Mouse (Mus musculus) MEL (cell line): ENCODE results near the gene Frmpd4. TPM values are rescaled to one million over a fixed set of nuclear protein-coding genes. Genes with fewer than 3 reads are reported as not detected.
A peak's percentile ranks its signal among the peaks of the same experiment; 100 is the strongest.

Experiments used
- DNase-seq: peaks from one replicate; pipeline ENCODE4 v3.0.0; 2011; ENCODE audit warnings: low read depth, low spot score
- H3K27ac ChIP-seq: 2 replicates; pipeline ENCODE4 v1.5.1; 2012; ENCODE audit warnings: low read depth, mild to moderate bottlenecking, control low read depth, low read length, moderate library complexity; ENCODE audit not compliant: control insufficient read depth
- H3K27me3 ChIP-seq, 2 experiments: fragments of 150-350 bp in 1 of 2; sonication (generic) in 1 of 2; 2 replicates each; pipeline ENCODE4 v1.6.1; 2012; ENCODE audit warnings: low read length in 2 of 2, mild to moderate bottlenecking in 2 of 2, improper control_type of control experiment in 1 of 2, moderate library complexity in 1 of 2; ENCODE audit not compliant: insufficient read depth in 2 of 2, control insufficient read depth in 1 of 2
- H3K36me3 ChIP-seq, 2 experiments: 2 replicates each; pipeline ENCODE4 v1.6.1; 2012 to 2014; ENCODE audit warnings: low read length in 2 of 2, improper control_type of control experiment in 1 of 2, inconsistent platforms in 1 of 2, mild to moderate bottlenecking in 1 of 2; ENCODE audit not compliant: insufficient read depth in 2 of 2, control insufficient read depth in 1 of 2
- H3K4me1 ChIP-seq, 2 experiments: fragments of 150-350 bp in 1 of 2; sonication (generic) in 1 of 2; 2 replicates each; pipeline ENCODE4 v1.6.1; 2012; ENCODE audit warnings: low read length in 2 of 2, improper control_type of control experiment in 1 of 2, mild to moderate bottlenecking in 1 of 2; ENCODE audit not compliant: insufficient read depth in 2 of 2, control insufficient read depth in 1 of 2
- H3K4me3 ChIP-seq, 2 experiments: fragments of 150-350 bp in 1 of 2; sonication (generic) in 1 of 2; 2 replicates each; pipeline ENCODE4 v1.5.1; 2012; ENCODE audit warnings: low read depth in 2 of 2, low read length in 2 of 2, mild to moderate bottlenecking in 2 of 2, moderate library complexity in 2 of 2, control low read depth in 1 of 2, improper control_type of control experiment in 1 of 2; ENCODE audit not compliant: control insufficient read depth in 1 of 2, insufficient read depth in 1 of 2
- H3K79me2 ChIP-seq: 2 replicates; pipeline ENCODE4 v1.6.1; 2012; ENCODE audit warnings: mild to moderate bottlenecking, low read length, moderate library complexity; ENCODE audit not compliant: control insufficient read depth, poor library complexity, insufficient read depth
- H3K9ac ChIP-seq: 2 replicates; pipeline ENCODE4 v1.6.1; 2012; ENCODE audit warnings: low read depth, mild to moderate bottlenecking, control low read depth, low read length, moderate library complexity; ENCODE audit not compliant: control insufficient read depth, poor library complexity, severe bottlenecking
- H3K9me3 ChIP-seq: fragments of 150-350 bp; sonication (generic); replicated peaks from 2 replicates; pipeline ENCODE4 v1.6.1; 2012; ENCODE audit warnings: mild to moderate bottlenecking, low read length, improper control_type of control experiment, moderate library complexity; ENCODE audit not compliant: insufficient read depth
- CHD1 ChIP-seq: IDR thresholded peaks from 2 replicates; pipeline ENCODE4 v1.6.1; 2012; ENCODE audit warnings: low read depth, mild to moderate bottlenecking, inconsistent platforms, low read length, improper control_type of control experiment
- CHD2 ChIP-seq: IDR thresholded peaks from 2 replicates; pipeline ENCODE4 v1.6.1; 2011; ENCODE audit warnings: low read length, improper control_type of control experiment
- CTCF ChIP-seq, 3 experiments: IDR thresholded peaks in 2 of 3; conservative IDR thresholded peaks in 1 of 3; 2 replicates each; pipeline ENCODE4 v1.5.1; 2011 to 2012; ENCODE audit warnings: low read length in 3 of 3, low read depth in 2 of 3, mild to moderate bottlenecking in 2 of 3, improper control_type of control experiment in 1 of 3, inconsistent platforms in 1 of 3, mixed read lengths in 1 of 3, moderate library complexity in 1 of 3; ENCODE audit not compliant: control insufficient read depth in 1 of 3, insufficient read depth in 1 of 3, poor library complexity in 1 of 3, severe bottlenecking in 1 of 3
- E2F4 ChIP-seq: IDR thresholded peaks from 2 replicates; pipeline ENCODE4 v1.6.1; 2011; ENCODE audit warnings: low read depth, low read length, improper control_type of control experiment, borderline replicate concordance
- ELF1 ChIP-seq: IDR thresholded peaks from 2 replicates; pipeline ENCODE4 v1.6.1; 2014; ENCODE audit warnings: low read depth, mild to moderate bottlenecking, inconsistent platforms, low read length, improper control_type of control experiment, moderate library complexity
- EP300 ChIP-seq, 2 experiments: IDR thresholded peaks; 2 replicates each; pipeline ENCODE4 v1.6.1; 2011; ENCODE audit warnings: improper control_type of control experiment in 2 of 2, low read length in 2 of 2, low read depth in 1 of 2, mild to moderate bottlenecking in 1 of 2
- GATA1 ChIP-seq: IDR thresholded peaks from 2 replicates; pipeline ENCODE4 v1.6.1; 2011; ENCODE audit warnings: low read depth, low read length, improper control_type of control experiment
- HCFC1 ChIP-seq: IDR thresholded peaks from 2 replicates; pipeline ENCODE4 v1.6.1; 2012; ENCODE audit warnings: low read depth, mild to moderate bottlenecking, inconsistent platforms, low read length, improper control_type of control experiment, moderate library complexity
- JUND ChIP-seq: IDR thresholded peaks from 2 replicates; pipeline ENCODE4 v1.6.1; 2011; ENCODE audit warnings: low read depth, mild to moderate bottlenecking, improper control_type of control experiment, low read length
- KAT2A ChIP-seq: conservative IDR thresholded peaks from 2 replicates; pipeline ENCODE4 v1.6.1; 2012; ENCODE audit warnings: low read depth, low read length, improper control_type of control experiment, inconsistent platforms
- MAX ChIP-seq: IDR thresholded peaks from 2 replicates; pipeline ENCODE4 v1.6.1; 2011; ENCODE audit warnings: low read length, improper control_type of control experiment
- MAZ ChIP-seq: IDR thresholded peaks from 2 replicates; pipeline ENCODE4 v1.6.1; 2012; ENCODE audit warnings: low read depth, mild to moderate bottlenecking, inconsistent platforms, low read length, improper control_type of control experiment
- MEF2A ChIP-seq: IDR thresholded peaks from 2 replicates; pipeline ENCODE4 v1.6.1; 2014; ENCODE audit warnings: low read depth, mild to moderate bottlenecking, inconsistent platforms, low read length, improper control_type of control experiment; ENCODE audit not compliant: poor library complexity, insufficient replicate concordance, severe bottlenecking; ENCODE audit errors: extremely low read depth
- MXI1 ChIP-seq: IDR thresholded peaks from 2 replicates; pipeline ENCODE4 v1.6.1; 2011; ENCODE audit warnings: mild to moderate bottlenecking, low read depth, low read length, improper control_type of control experiment
- MYB ChIP-seq: IDR thresholded peaks from 2 replicates; pipeline ENCODE4 v1.6.1; 2011; ENCODE audit warnings: mild to moderate bottlenecking, low read depth, low read length, improper control_type of control experiment
- NRF1 ChIP-seq: IDR thresholded peaks from 2 replicates; pipeline ENCODE4 v1.6.1; 2014; ENCODE audit warnings: low read depth, mild to moderate bottlenecking, inconsistent platforms, low read length, improper control_type of control experiment, moderate library complexity; ENCODE audit not compliant: poor library complexity, insufficient read depth, severe bottlenecking
- POLR2A ChIP-seq, 2 experiments: IDR thresholded peaks; 2 replicates each; pipeline ENCODE4 v1.6.1; 2011 to 2012; ENCODE audit warnings: low read length in 2 of 2, mild to moderate bottlenecking in 2 of 2, control low read depth in 1 of 2, improper control_type of control experiment in 1 of 2, low read depth in 1 of 2, moderate library complexity in 1 of 2; ENCODE audit not compliant: control insufficient read depth in 1 of 2, insufficient read depth in 1 of 2, poor library complexity in 1 of 2
- POLR2AphosphoS2 ChIP-seq: IDR thresholded peaks from 2 replicates; pipeline ENCODE4 v1.6.1; 2011; ENCODE audit warnings: low read length, improper control_type of control experiment
- RAD21 ChIP-seq: IDR thresholded peaks from 2 replicates; pipeline ENCODE4 v1.6.1; 2011; ENCODE audit warnings: mild to moderate bottlenecking, low read depth, low read length, improper control_type of control experiment
- RCOR1 ChIP-seq: IDR thresholded peaks from 2 replicates; pipeline ENCODE4 v1.6.1; 2012; ENCODE audit warnings: low read depth, mild to moderate bottlenecking, inconsistent platforms, low read length, improper control_type of control experiment
- SIN3A ChIP-seq: IDR thresholded peaks from 2 replicates; pipeline ENCODE4 v1.6.1; 2012; ENCODE audit warnings: low read length, improper control_type of control experiment, inconsistent platforms
- SMC3 ChIP-seq: IDR thresholded peaks from 2 replicates; pipeline ENCODE4 v1.6.1; 2011; ENCODE audit warnings: low read depth, low read length, improper control_type of control experiment
- TAL1 ChIP-seq: IDR thresholded peaks from 2 replicates; pipeline ENCODE4 v1.6.1; 2012; ENCODE audit warnings: mild to moderate bottlenecking, inconsistent platforms, low read length, moderate library complexity, mixed read lengths
- TBP ChIP-seq: IDR thresholded peaks from 2 replicates; pipeline ENCODE4 v1.8.0; 2011; ENCODE audit warnings: low read depth, low read length, improper control_type of control experiment
- USF1 ChIP-seq: IDR thresholded peaks from 2 replicates; pipeline ENCODE4 v1.6.1; 2014; ENCODE audit warnings: low read depth, mild to moderate bottlenecking, inconsistent platforms, low read length, improper control_type of control experiment, moderate library complexity
- USF2 ChIP-seq, 2 experiments: IDR thresholded peaks; 2 replicates each; pipeline ENCODE4 v1.6.1; 2011 to 2012; ENCODE audit warnings: improper control_type of control experiment in 2 of 2, low read length in 2 of 2, borderline replicate concordance in 1 of 2, inconsistent platforms in 1 of 2, low read depth in 1 of 2, mild to moderate bottlenecking in 1 of 2; ENCODE audit not compliant: insufficient read depth in 1 of 2
- ZMIZ1 ChIP-seq: IDR thresholded peaks from 2 replicates; pipeline ENCODE4 v1.6.1; 2012; ENCODE audit warnings: low read depth, mild to moderate bottlenecking, inconsistent platforms, low read length, improper control_type of control experiment, moderate library complexity
- polyA plus RNA-seq, 2 experiments: library from polyadenylated mRNA; stranded (reverse) in 1 of 2; unstranded in 1 of 2; fragments of >175 nt in 1 of 2; fragments of >200 nt in 1 of 2; gene quantifications; 2 replicates each; pipeline versions ENCODE4 v1.2.1 to v1.2.4; 2012; ENCODE audit warnings: low replicate concordance in 2 of 2, low read depth in 1 of 2; ENCODE audit not compliant: insufficient read length in 2 of 2, insufficient read depth in 1 of 2, missing spikeins in 1 of 2
- total RNA-seq: library from RNA; depleted of rRNA; stranded (reverse); fragments of 300-350 nt; gene quantifications from 2 replicates; pipeline ENCODE4 v1.2.3, GENCODE M21; 2012

The Frmpd4 gene
- total and polyA plus RNA-seq, 3 experiments: 0.11 to 0.77 TPM; not detected in 1

- H3K36me3 ChIP-seq: no peaks in the 10 kb centered on the region
- no peak overlapping the region for H3K4me3 ChIP-seq
- H3K27ac ChIP-seq: no peak overlapping the region
- TF ChIP-seq MAZ (no peak), CHD2 (no peak), SMC3 (peak; percentile 60), SIN3A (no peak), KAT2A (no peak), EP300 (IDR thresholded peaks at IDR 0.05; ENCODE audit: low read depth in 1 of 2, low read length in 2 of 2) (no peak), ZMIZ1 (no peak), USF1 (no peak), MAX (no peak), POLR2A (IDR thresholded peaks at IDR 0.05; ENCODE audit: control insufficient read depth in 1 of 2, insufficient read depth in 1 of 2, low read depth in 1 of 2, low read length in 2 of 2, poor library complexity in 1 of 2) (no peak), CTCF (IDR thresholded peaks at IDR 0.05 in 2 of 3, conservative IDR thresholded peaks at IDR 0.05 in 1 of 3; ENCODE audit: control insufficient read depth in 1 of 3, insufficient read depth in 1 of 3, low read depth in 2 of 3, low read length in 3 of 3, poor library complexity in 1 of 3, severe bottlenecking in 1 of 3) (peak; percentile 46 to 59 (median 48)), ELF1 (no peak), E2F4 (no peak), MXI1 (no peak), USF2 (IDR thresholded peaks at IDR 0.05; ENCODE audit: borderline replicate concordance in 1 of 2, insufficient read depth in 1 of 2, low read depth in 1 of 2, low read length in 2 of 2) (no peak), NRF1 (no peak), GATA1 (no peak), MEF2A (no peak), MYB (no peak), RAD21 (peak; percentile 40), HCFC1 (no peak), JUND (0 out of 2 replicates have a peak, but pooled peaks have one; percentile 36), TAL1 (no peak), POLR2AphosphoS2 (no peak), RCOR1 (no peak), CHD1 (no peak), TBP (no peak)
- no peaks in the 10 kb centered on the region for H3K9me3 ChIP-seq
- H3K9ac ChIP-seq: no peak overlapping the region
- H3K27me3 ChIP-seq: no peaks in the 10 kb centered on the region
- H3K79me2 ChIP-seq: no peaks in the 10 kb centered on the region
- H3K4me1 ChIP-seq: no peaks in the 10 kb centered on the region
- peak; percentile 54 for DNase-seq
These were observed 759.7 kb downstream of the Frmpd4 start for GRCm38 (mm10) chrX:167817363-167817762.
